Mouse (Mus musculus) embryonic fibroblast, embryonic 13.5 days (primary cell): ENCODE results near the gene B4galt4.

Source experiments
- CTCF ChIP-seq: IDR thresholded peaks from 2 replicates; pipeline ENCODE4 v1.5.1; 2011; ENCODE audit warnings: mild to moderate bottlenecking, control low read depth, low read length, moderate library complexity, borderline replicate concordance; ENCODE audit not compliant: insufficient read depth
- POLR2A ChIP-seq: IDR thresholded peaks from 2 replicates; pipeline ENCODE4 v1.6.1; 2011; ENCODE audit warnings: low read depth, mild to moderate bottlenecking, control low read depth, low read length, moderate library complexity

GRCm38 (mm10) chr16:38741204-38741903, 710 bp upstream of the B4galt4 start:
- TF ChIP-seq POLR2A (no peak), CTCF (no peak)
